Mouse (Mus musculus) c-Kit-positive CD71-positive TER-119-negative erythroid progenitor cells, embryonic 14.5 days (primary cell): ENCODE results near the gene Platr17.
"Not testable (repeated sequence)": the region's sequence is repeated elsewhere in the genome, so short reads cannot be mapped to it uniquely, and the experiment has no call there.

Experiments used
- DNase-seq: peaks from one replicate; pipeline ENCODE4 v3.0.0-alpha.2; 2013; ENCODE audit warnings: low read depth

The Platr17 gene

DNA sequence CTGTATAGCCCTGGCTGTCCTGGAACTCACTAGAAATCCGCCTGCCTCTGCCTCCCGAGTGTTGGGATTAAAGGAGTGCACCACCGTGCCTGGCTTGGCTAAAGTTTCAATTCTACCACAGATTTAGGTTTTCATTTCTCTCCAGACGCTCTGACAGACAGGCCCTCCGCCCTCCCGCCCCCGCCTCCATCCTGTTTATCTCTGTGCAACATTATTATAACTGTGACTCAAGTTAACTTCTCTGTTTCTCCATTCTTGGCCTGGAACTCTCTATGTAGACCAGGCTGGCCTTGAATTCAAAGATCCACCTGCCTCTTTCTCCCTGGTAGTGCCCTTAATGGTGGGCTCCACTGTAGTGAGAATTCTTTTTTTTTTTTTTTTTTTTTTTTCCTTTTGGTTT lies 2.4 kb upstream of the Platr17 start:
- no peak for DNase-seq

DNA sequence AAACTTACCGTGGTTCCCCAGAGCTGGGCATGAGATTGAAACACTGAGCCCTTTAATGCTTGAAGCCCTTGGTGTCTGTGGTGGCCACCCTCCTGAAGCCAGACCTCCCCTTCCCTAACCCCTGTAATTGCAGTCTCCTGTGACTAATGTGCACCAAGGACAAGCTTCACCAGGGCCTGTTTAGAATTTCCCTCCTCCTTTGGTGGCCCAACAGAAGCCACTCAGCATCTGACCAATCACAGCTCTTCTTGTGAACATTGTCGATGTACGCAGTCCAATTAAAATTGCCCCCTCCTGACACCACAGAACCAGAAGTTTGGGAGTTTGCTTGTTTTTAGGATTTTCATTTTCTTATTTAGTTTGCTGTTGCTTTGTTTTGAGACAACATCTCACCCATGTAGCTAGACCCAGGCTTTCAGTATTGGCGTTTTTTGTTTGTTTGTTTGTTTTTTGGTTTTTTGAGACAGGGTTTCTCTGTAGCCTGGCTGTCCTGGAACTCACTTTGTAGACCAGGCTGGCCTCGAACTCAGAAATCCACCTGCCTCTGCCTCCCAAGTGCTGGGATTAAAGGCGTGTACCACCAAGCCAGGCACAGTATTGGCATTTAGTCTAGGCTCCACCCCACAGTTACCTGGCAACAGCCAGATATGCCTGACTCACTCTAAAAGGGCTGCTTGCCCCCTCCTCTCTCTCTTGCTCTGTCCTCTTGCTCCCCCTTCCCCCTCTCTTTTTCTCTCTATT lies 854 bp upstream of the Platr17 start:
- not testable (repeated sequence) for DNase-seq

DNA sequence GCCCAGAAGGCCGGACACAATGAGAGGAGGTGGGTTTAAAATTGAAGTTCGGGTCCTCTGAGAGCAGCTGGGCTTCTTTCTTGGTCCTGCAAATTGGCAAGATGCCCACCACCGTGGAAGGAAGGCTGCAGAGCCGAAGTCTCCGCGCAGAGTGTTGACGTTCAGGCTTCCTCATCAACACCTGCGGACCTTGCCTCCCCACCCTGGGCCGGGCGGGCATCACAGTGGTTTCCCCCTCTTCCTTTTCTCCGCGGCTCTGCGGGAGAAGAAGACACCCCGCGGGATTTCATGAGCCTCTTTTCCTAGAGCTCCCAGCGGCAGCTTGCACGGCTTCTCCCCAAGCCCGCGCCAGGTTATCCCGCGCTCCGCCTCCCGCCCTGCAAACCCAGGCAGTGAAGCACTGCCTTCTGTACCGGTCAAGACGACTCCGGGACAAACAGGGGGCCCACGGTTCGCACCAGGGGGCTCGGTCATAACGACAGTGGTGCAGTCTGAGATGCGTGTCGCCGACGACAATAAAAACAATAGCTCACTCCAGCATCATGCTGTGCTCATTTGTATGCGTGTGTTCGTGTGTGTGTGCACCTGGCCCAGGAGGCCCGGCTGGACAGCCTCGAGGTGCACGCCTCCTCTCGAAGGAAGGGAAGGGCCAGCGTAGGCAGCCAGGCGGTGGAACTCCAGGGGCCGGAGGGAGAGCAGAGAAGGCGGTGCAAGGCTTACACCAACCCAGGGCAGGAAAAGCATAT lies 3.6 kb downstream of the Platr17 start:
- DNase-seq, result no peak

DNA sequence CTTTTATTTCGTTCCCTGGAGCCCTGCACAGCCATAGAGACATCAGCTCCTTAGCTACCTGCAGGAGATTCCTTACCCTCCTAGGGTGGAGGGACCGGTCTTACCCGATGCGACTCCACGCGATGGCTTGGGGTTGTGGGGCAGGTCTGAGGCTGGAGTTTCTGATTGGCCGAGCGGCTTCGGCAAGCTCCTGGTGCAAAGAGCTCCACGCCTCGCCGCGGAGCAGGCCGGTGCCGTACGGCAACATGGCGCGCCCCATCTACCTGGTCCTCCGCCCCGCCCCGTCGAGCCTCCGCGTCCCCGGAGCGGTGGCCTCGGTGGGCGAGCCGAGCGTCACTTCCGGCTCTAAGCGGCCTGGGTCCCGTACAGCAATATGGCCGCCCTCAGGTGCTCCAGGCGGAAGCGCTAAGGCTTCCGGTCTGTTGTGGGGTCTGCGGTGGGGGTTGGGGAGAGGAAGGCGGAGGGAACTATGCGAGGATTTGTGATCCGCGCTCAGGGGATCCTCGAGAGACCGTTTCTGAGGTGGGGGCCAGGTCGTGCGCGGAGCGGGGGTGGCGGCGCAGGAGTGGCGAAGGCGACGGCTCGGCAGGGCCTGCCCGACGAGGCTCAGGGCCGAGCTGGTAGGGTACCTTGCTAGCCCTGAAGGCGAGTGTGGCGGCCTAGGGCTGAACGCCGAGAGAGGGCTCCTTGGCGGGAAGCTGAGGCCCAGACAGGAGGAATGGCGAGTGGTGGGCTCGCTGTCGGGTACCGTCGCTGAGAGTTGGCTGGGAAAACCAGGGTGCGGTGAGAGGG lies 4.3 kb downstream of the Platr17 start, which contains the start of gene Daxx:
Gene Daxx, plus strand, starts transcription at position 338 of the 792 bp plus-strand sequence.
- peak; percentile 95 for DNase-seq

DNA sequence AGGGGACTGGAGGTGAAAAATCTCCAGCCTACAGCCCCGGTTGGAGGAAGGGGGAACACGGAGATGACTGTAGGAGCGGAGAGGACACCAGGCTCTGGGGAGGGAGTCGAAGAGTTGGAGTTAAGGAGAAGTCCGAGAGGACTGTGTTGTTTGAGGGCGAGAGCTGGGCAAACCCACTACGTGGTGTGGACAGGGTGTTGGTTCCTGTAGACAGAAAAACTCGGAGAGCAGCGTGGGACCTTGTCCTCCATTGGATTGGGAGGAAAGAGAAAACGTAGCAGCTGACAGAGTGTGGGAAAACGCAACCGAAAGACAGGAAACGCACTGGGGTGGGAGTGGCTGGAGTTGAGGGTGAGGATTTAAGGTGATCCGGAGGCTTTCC lies 4.9 kb downstream of the Platr17 start:
- no peak for DNase-seq

DNA sequence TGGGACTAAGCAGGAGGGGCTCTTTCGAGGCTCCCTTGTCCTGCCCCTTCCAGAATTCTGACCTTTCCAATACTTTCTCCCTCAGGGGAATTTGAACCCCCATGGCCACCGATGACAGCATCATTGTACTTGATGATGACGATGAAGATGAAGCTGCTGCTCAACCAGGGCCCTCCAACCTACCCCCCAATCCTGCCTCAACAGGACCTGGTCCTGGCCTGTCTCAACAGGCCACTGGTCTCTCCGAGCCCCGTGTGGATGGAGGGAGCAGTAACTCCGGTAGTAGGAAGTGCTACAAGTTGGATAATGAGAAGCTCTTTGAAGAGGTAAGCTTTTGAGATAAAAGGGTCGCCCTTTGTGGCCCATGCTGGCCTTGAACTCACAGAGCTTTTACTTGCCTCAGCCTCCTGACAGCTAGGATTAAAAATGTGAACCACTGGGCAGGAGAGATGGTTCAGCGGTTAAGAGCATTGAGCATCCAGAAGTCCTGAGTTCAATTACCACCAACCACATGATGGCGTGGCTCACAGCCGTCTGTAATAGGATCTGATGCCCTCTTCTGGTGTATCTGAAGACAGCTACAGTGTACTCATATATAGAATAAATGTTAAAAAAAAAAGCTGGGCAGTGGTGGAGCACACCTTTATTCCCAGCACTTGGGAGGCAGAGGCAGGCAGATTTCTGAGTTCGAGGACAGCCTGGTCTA lies 5.6 kb downstream of the Platr17 start:
- DNase-seq, result no peak

DNA sequence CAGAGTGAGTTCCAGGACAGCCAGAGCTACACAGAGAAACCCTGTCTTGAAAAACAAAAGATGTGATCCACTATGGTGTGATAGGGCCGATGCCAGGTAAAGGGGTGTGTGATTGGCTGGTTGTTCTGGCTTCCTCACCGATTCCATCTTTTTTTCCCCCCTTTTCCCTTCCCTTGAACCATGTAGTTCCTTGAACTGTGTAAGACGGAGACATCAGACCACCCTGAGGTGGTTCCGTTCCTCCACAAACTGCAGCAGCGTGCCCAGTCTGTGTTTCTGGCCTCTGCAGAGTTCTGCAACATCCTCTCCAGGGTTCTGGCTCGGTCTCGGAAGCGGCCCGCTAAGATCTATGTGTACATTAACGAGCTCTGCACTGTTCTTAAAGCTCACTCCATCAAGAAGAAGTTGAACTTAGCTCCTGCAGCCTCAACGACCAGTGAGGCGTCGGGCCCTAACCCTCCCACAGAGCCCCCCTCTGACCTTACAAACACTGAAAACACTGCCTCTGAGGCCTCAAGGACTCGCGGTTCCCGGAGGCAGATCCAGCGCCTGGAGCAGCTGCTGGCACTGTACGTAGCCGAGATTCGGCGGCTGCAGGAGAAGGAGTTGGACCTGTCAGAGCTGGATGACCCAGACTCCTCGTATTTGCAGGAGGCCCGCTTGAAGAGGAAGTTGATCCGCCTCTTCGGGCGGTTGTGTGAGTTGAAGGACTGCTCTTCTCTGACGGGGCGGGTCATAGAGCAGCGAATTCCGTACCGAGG lies 6.3 kb downstream of the Platr17 start:
- no peak for DNase-seq

DNA sequence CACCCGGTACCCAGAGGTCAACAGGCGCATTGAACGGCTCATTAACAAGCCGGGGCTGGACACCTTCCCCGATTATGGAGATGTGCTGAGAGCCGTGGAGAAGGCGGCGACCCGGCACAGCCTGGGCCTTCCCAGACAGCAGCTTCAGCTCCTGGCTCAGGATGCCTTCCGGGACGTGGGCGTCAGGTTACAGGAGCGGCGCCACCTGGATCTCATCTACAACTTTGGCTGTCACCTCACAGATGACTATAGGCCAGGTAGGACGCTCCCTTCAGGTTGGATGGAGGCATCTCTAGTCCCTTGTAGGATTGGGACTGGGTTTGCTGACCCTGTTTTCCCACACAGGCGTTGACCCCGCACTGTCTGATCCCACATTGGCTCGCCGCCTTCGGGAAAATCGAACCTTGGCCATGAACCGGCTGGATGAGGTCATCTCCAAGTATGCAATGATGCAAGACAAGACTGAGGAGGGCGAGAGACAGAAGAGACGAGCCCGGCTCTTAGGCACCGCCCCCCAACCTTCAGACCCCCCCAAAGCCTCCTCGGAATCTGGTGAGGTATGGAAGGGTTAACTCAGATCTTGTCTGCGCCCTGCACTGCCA lies 7.0 kb downstream of the Platr17 start:
- DNase-seq, result no peak

DNA sequence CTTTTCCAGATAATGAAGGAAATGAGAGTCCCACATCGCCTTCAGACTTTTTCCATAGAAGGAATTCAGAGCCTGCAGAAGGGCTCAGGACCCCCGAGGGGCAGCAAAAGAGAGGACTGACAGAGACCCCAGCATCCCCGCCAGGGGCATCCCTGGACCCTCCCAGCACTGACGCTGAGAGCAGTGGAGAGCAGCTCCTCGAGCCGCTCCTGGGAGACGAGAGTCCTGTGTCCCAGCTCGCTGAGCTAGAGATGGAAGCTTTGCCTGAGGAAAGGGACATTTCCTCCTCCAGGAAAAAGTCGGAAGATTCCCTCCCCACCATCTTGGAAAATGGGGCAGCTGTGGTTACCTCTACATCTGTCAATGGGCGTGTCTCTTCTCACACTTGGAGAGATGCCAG lies 8.3 kb downstream of the Platr17 start:
- DNase-seq, result no peak

DNA sequence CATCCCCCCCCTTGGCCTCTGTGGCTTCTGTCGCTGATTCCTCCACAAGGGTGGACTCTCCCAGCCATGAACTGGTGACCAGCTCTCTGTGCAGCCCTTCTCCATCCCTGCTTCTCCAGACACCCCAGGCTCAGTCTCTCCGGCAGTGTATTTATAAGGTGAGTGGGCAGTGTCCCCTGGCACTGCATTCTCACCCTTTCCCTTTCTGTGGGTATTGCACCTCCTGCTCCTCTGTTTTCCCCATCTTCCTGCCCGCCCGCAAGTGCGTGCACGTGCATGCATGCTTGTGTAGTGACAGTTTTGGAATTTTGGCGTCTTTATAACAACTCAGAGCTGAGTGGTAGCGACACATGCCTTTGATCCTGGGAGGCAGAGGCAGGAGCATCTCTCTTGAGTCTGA lies 9.0 kb downstream of the Platr17 start:
- no peak for DNase-seq

DNA sequence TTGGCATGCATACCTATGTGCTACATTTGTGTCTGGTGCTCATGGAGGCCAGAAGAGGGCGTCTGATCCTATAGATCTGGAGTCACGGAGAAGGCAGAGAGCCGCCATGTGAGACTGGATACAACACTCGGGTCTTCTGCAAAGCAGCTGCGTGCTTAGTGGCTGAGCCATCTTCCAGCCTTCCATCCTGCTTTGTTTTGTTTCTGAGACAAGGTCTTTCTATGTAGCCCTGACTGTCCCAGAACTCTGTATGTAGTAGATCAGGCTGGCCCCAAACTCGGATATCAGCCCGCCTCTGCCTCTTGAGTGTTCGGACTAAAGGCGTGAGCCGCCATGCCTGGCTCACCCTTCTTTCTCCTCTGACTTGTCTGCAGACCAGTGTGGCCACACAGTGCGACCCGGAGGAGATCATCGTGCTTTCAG lies 10.0 kb downstream of the Platr17 start:
- DNase-seq, result no peak

DNA sequence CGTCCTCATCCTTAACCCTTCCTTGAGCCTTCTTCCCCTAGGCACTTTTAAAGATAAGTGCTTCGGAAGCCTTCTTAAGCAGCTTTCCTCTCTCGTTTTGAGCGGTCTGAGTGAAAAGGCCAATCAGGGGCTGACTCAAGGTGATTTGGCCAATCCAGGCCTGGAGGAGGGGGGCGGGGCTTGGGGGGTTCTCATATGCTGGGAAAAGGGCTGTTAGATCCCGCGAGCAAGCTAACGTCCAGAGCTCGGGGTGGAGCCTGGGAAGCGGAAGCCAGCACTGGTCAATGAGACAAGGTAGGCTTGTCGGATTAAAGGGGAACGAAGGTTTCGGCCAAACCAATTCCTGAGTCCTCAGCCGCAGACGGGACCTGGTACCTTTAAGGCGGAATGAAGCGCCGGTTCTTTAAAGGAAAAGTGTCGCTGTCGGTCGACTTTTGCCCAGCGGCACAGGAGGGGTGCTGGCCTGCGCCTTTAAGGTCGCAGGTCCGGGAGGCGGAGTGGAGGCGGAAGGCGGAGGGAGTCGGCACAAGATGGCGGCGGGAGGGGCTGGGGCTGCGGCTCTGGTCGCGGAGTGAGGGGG lies 10.8 kb downstream of the Platr17 start, which contains the start of the genes Tapbp and Zbtb22:
Gene Tapbp, plus strand, starts transcription at position 229 of the 580 bp plus-strand sequence.
Gene Zbtb22, plus strand, starts transcription at position 234 of the 580 bp plus-strand sequence.
- DNase-seq, result peak; percentile 93

DNA sequence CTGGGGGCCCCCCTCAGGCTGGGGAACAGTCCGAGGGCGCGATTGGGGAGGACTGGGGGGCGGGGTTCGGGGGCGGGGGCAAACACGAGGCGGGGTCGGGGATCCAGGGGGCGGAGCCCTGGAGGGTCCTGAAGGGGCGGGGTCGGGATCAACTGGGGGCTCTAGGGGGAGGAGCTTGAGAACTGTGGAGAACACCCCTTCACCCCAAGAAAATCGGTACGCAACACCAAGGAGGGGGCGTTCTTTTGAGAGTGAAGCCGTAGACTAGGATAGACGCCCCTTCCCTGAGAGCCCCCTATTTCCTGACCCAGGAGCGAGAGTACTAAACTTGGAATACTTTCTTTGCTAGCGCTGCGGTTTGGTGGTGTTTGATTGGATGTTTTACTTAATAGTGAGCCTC lies 11.4 kb downstream of the Platr17 start:
- DNase-seq, result no peak

DNA sequence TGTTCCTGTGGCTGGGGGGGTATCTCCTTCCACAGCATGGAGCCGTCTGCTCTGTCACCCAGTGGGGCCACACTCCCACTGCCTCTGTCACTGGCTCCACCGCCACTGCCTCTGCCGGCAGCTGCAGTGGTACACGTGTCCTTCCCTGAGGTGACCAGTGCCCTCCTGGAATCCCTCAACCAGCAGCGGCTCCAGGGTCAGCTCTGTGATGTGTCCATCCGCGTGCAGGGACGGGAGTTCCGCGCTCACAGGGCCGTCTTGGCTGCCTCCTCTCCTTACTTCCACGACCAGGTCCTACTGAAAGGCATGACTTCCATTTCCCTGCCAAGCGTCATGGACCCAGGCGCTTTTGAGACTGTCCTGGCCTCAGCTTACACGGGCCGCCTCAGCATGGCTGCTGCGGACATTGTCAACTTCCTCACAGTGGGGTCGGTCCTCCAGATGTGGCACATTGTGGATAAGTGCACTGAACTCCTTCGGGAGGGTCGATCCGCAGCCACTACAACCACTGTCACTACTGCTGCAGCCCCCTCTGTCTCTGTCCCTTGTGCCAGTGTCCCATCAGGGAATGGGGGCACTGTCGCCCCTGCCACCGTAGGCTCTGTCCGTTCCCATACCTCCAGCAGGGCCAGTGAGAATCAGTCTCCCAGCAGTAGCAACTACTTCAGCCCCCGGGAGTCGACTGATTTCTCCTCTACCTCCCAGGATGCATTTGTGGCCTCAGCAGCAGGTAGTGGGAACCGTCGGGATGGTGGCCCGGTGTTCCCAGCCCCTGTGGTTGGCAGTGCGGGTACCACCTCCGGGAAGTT lies 12.1 kb downstream of the Platr17 start:
- no peak for DNase-seq

DNA sequence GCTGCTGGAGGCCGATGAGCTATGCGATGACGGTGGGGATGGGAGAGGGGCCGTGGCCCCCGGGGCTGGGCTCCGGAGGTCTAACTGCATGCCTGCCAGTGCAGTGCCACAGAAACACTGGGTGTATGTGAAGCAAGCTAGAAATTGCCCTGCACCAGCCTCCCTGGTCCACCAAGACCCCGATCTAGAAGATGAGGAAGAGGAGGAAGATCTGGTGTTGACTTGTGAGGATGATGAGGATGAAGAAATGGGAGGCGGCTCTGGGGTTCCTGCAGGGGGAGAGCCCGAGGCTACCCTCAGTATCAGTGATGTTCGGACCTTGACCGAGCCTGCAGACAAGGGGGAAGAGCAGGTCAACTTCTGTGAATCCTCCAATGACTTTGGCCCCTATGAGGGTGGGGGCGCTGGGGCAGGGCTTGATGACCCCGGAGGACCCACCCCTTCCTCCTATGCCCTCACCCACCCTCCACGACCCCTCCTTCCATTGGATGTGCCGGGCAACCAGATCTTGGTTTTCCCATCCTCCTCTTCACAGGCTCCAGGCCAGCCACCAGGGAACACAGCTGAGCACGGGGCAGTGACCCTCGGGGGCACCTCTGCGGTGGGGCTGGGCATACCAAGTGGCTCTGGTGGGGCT lies 12.8 kb downstream of the Platr17 start:
- no peak for DNase-seq

DNA sequence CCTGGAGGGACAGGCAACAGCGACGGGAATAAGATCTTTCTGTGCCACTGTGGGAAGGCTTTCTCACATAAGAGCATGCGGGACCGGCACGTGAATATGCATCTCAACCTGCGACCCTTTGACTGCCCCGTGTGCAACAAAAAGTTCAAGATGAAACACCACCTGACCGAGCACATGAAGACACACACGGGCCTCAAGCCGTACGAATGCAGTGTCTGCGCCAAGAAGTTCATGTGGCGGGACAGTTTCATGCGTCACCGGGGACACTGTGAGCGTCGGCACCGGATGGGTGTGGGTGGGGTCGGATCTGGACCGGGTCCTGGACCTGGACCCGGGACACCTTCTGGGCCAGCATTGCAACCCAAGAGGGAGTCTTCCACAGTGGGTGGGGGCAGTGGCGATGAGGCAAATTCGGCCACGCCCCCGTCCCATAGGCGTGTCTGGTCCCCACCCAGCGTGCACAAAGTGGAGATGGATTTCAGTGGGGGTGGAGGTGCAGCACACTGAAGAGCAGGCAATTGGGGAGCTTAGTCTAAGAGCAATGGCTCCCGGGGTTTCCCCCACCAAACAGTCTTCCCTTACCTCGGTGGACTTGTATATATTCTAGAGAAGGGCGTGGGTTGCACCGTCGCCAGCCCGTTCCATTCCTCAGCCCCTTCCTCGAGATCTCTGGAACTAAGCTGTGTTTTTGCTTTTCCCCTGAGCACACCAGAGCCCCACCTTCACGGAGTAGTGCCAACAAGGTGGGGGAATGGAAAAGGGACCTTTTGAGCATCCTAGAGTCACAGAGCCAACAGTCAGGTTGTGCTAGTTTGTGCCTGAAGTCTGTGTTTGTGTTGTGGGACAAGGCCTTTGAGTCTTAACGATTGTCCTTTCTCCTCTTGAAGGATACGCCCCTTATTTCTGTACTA lies 13.6 kb downstream of the Platr17 start:
- DNase-seq, result no peak

DNA sequence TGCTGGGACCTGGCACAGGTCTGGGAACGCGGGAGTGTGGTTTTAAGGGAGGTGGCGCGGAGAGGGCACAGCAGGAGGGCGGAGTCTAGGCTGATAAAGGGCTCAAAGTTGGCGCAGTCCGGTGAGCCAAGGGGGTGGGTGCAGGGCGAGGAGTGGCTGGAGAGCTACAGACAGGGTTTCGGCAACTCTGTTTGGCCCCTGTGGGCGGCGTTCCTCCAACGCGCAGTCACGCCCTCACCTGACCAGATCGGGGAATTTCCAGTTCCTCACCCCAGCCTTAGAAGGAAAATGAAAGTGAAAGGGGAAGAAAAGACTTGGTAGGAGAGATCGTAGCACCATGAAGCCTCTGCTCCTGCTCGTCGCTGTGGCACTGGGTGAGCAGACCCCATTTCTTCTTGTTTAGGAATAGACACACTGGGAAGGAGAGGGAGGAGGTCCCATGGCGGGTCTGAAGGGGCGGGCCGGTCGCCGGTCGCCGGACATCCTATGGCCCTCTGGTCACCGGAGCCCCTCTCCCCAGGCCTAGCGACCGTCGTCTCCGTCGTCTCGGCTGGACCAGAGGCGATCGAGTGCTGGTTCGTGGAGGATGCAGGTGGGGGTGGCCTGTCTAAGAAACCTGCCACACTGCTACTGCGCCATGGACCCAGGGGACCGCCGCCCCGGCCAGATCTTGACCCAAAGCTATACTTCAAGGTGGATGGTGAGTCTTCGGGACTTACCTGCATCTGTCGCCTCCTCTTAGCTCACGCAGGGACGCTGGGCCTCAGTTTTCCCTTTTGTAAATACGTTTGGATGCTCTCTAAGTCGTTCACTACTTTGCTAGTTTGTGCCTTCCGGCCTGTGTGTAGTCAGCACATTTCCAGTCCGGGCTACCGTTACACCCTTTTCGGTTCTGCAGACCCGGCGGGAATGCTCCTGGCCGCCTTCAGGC lies 14.7 kb downstream of the Platr17 start:
- peak; percentile 91 for DNase-seq
